Mouse (Mus musculus) urinary bladder, adult 2 months (tissue): ENCODE data around the gene Gm7075. TPM values are rescaled to one million over a fixed set of nuclear protein-coding genes. Genes with fewer than 3 reads are reported as not detected.
"Not testable (repeated sequence)": the region's sequence is repeated elsewhere in the genome, so short reads cannot be mapped to it uniquely, and the experiment has no call there.

ENCODE experiments used
- DNase-seq: peaks from one replicate; pipeline ENCODE4 v3.0.0; 2022; ENCODE audit warnings: low spot score
- polyA plus RNA-seq: library from polyadenylated mRNA; depleted of rRNA; stranded (reverse); fragments of >200 nt; gene quantifications from 2 replicates; pipeline ENCODE4 v1.2.3, GENCODE M21; 2012

Gene Gm7075
- polyA plus RNA-seq, 1 experiment, result not detected

GRCm38 (mm10) chr10:63417061-63417460 is 4.5 kb downstream of the Gm7075 start:
- DNase-seq, result no peak

- no peak for DNase-seq
Observed at GRCm38 (mm10) chr10:63415850-63416249, 5.7 kb downstream of the Gm7075 start.

- DNase-seq, result no peak
Observed at GRCm38 (mm10) chr10:63415287-63415686, 6.3 kb downstream of the Gm7075 start.

GRCm38 (mm10) chr10:63412756-63413155 is 8.8 kb downstream of the Gm7075 start:
- DNase-seq, result no peak

- DNase-seq, result not testable (repeated sequence)
Observed at GRCm38 (mm10) chr10:63411674-63412073, 9.9 kb downstream of the Gm7075 start.

- DNase-seq, result no peak
Observed at GRCm38 (mm10) chr10:63410162-63410956, 11.2 kb downstream of the Gm7075 start.

GRCm38 (mm10) chr10:63403636-63404035 is 18.0 kb downstream of the Gm7075 start:
- no peak for DNase-seq

GRCm38 (mm10) chr10:63402731-63403504 is 18.7 kb downstream of the Gm7075 start:
- DNase-seq, result no peak

- no peak for DNase-seq
Observed at GRCm38 (mm10) chr10:63396963-63397362, 24.6 kb downstream of the Gm7075 start.

GRCm38 (mm10) chr10:63388948-63389347 is 32.6 kb downstream of the Gm7075 start:
- no peak for DNase-seq

- no peak for DNase-seq
Observed at GRCm38 (mm10) chr10:63386991-63387390, 34.6 kb downstream of the Gm7075 start.

GRCm38 (mm10) chr10:63386444-63386843 is 35.1 kb downstream of the Gm7075 start:
- peak; percentile 59 for DNase-seq

- not testable (repeated sequence) for DNase-seq
Observed at GRCm38 (mm10) chr10:63385897-63386296, 35.7 kb downstream of the Gm7075 start.

- peak; percentile 29 for DNase-seq
Observed at GRCm38 (mm10) chr10:63382372-63383279, 39.0 kb downstream of the Gm7075 start, which contains the start of gene Dnajc12. TSS of gene Dnajc12 (plus strand) at chr10:63382443.

- DNase-seq, result no peak
Observed at GRCm38 (mm10) chr10:63381498-63382280, 39.9 kb downstream of the Gm7075 start, which contains the start of gene Sirt1. TSS of gene Sirt1 (minus strand) at chr10:63381704.

GRCm38 (mm10) chr10:63378948-63379680 is 42.5 kb downstream of the Gm7075 start:
- DNase-seq, result no peak

- DNase-seq, result no peak
Observed at GRCm38 (mm10) chr10:63377468-63377867, 44.1 kb downstream of the Gm7075 start.

- DNase-seq, result no peak
Observed at GRCm38 (mm10) chr10:63376303-63376702, 45.3 kb downstream of the Gm7075 start.
